Comparison of ENCODE assay signal across 8 mouse cellular contexts in the genomic region with DNA sequence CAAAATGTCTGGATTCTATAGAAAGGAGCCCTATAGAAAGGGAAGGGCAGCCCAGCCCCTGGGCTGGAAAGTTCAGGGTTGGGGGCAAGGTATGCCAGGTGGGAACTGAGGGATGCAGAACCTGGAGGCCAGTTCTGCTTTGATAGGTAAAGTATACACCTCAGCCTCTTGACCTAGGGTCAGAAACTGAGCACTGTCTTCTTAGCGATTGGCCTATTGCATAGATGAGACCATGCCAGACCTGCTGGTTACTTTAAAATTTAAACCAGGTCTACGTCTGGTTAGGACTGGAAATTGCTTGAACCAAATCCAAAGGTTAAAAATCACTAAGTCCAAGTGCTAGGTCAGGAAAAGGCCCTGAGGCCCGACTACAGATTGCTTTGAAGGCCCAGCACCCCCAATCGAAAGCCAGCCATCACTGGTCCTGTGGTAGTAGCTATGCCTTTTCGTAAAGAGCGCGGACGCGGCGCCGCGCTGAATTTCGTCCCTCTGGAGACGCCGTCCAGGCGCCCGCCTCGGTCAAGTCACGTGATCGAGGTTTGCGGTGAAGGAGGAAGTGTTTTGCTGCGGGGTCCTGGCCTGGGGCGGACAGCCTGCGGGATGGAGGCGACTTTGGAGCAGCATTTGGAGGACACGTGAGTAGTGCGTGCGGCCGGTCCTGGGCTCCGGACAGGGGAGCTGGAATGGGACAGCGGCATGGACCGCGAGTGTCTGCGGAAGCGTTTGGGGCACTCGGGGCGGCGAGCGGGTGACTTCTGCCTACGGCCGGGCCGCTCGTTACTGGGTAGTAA. TPM values are rescaled to one million over a fixed set of nuclear protein-coding genes. Genes with fewer than 3 reads are reported as not detected.
DNase-seq lines count a peak whose midpoint lies in the region; ATAC-seq and TF ChIP-seq lines count a peak whose summit lies in the region.

A gene (plus strand): TSS at position 380 of the 791 bp plus-strand sequence.

- TF ChIP-seq CTCF in liver, adult 2 months (IDR thresholded peaks at IDR 0.05; ENCODE audit: low read depth, low read length), result no peak

- H3K9me3 ChIP-seq in heart, embryonic 11.5 days (replicated peaks; ENCODE audit: control insufficient read depth, low read length), result no peaks in the 10 kb centered on the region
- H3K9me3 ChIP-seq in kidney, embryonic 16.5 days (ENCODE audit: low read length), result no peaks in the 10 kb centered on the region

- H3K27ac ChIP-seq in heart, embryonic 11.5 days (ENCODE audit: low read depth, low read length), result no peak within 1 kb of the TSS
- H3K27ac ChIP-seq in kidney, embryonic 16.5 days (ENCODE audit: low read length), result peak within 1 kb of the TSS; percentile 53; the same call in 1 of the 2 replicates
- peak within 1 kb of the TSS; percentile 57 for H3K27ac ChIP-seq in liver, adult 2 months (replicated peaks; ENCODE audit: insufficient read depth, low read depth, low read length)

- peak within 1 kb of the TSS; percentile 60 for H3K4me2 ChIP-seq in heart, embryonic 11.5 days
- peak within 1 kb of the TSS; percentile 68 for H3K4me2 ChIP-seq in kidney, embryonic 16.5 days (replicated peaks; ENCODE audit: low read depth, low read length)
- peak within 1 kb of the TSS; percentile 96 for H3K4me2 ChIP-seq in myocyte (ENCODE audit: low read depth)

- H3K4me1 ChIP-seq in heart, embryonic 11.5 days (ENCODE audit: control insufficient read depth, insufficient read depth, low read length), result peaks cover 6% of the 10 kb centered on the region; the same call in 1 of the 2 replicates
- H3K4me1 ChIP-seq in kidney, embryonic 16.5 days (ENCODE audit: insufficient read depth, low read length), result peaks cover 10% of the 10 kb centered on the region
- peaks cover 4% of the 10 kb centered on the region for H3K4me1 ChIP-seq in liver, adult 2 months (ENCODE audit: control insufficient read depth, insufficient read depth, low read length)

- H3K4me3 ChIP-seq in heart, embryonic 11.5 days (ENCODE audit: low read depth, low read length), result peak within 1 kb of the TSS; percentile 92
- H3K4me3 ChIP-seq in kidney, embryonic 16.5 days (ENCODE audit: low read length), result peak within 1 kb of the TSS; percentile 89
- peak within 1 kb of the TSS; percentile 88 for H3K4me3 ChIP-seq in liver, adult 2 months (ENCODE audit: insufficient read depth, low read depth, low read length)
- H3K4me3 ChIP-seq in myocyte, result peak within 1 kb of the TSS; percentile 59

- H3K79me2 ChIP-seq in liver, adult 2 months (ENCODE audit: control insufficient read depth, insufficient read depth, low read length), result peaks cover 4% of the 10 kb centered on the region; the same call in 1 of the 2 replicates
- H3K79me2 ChIP-seq in myocyte (ENCODE audit: control insufficient read depth, insufficient read depth), result peaks cover 12% of the 10 kb centered on the region

- 4% methylated on average over 43 of the region's 43 CpGs for WGBS in heart, embryonic 11.5 days (ENCODE audit: insufficient replicate concordance)
- WGBS in kidney, embryonic 16.5 days, result 3% methylated on average over 43 of the region's 43 CpGs
- WGBS in liver, adult 2 months, result 1% methylated on average over 43 of the region's 43 CpGs

- ATAC-seq in erythroblast, adult 5-6 weeks (replicated peaks; ENCODE audit: low FRiP score, poor library complexity, severe bottlenecking), result peak; percentile 92
- peak; percentile 82 for ATAC-seq in heart, embryonic 11.5 days (replicated peaks; ENCODE audit: insufficient number of reproducible peaks, low FRiP score, low TSS enrichment)
- ATAC-seq in kidney, embryonic 16.5 days (ENCODE audit: low FRiP score, low TSS enrichment), result peak; percentile 90

- H3ac ChIP-seq in myocyte (ENCODE audit: control insufficient read depth, insufficient read length), result peak within 1 kb of the TSS; percentile 60

- TF ChIP-seq POLR2A in liver, adult 2 months (IDR thresholded peaks at IDR 0.05; ENCODE audit: extremely low read depth, insufficient read depth, low read length), result peak; percentile 58; the same call in 1 of the 2 replicates
- peak; percentile 48 for TF ChIP-seq POLR2A in myocyte (IDR thresholded peaks at IDR 0.05; ENCODE audit: insufficient read length, low read depth)

- peak within 1 kb of the TSS; percentile 87 for H3K9ac ChIP-seq in heart, embryonic 11.5 days (ENCODE audit: low read depth, low read length)
- peak within 1 kb of the TSS; percentile 84 for H3K9ac ChIP-seq in kidney, embryonic 16.5 days (replicated peaks; ENCODE audit: low read length)
- H3K9ac ChIP-seq in liver, adult 2 months (ENCODE audit: low read depth, low read length), result peak within 1 kb of the TSS; percentile 90

- H3K36me3 ChIP-seq in heart, embryonic 11.5 days (ENCODE audit: control insufficient read depth, insufficient read depth, low read length), result peaks cover 8% of the 10 kb centered on the region
- peaks cover 9% of the 10 kb centered on the region for H3K36me3 ChIP-seq in kidney, embryonic 16.5 days (ENCODE audit: insufficient read depth, low read length)
- H3K36me3 ChIP-seq in liver, adult 2 months (ENCODE audit: control insufficient read depth, insufficient read depth, low read length), result peaks cover 11% of the 10 kb centered on the region
- peaks cover 8% of the 10 kb centered on the region for H3K36me3 ChIP-seq in myocyte (ENCODE audit: control insufficient read depth, insufficient read depth)
- H3K36me3 ChIP-seq in splenic B cell, adult 2 months (ENCODE audit: control insufficient read depth, insufficient read depth, low read length, poor library complexity, severe bottlenecking), result peaks cover 11% of the 10 kb centered on the region; the same call in 1 of the 2 replicates

- peak; percentile 91 for DNase-seq in B cell, adult 2 months
- DNase-seq in brain, adult 2 months (ENCODE audit: low read depth, low spot score), result peak; percentile 94
- peak; percentile 74 for DNase-seq in liver, adult 2 months (ENCODE audit: extremely low read depth, low read depth, low spot score)
- DNase-seq in splenic B cell, adult 2 months (ENCODE audit: low read depth, low spot score), result peak; percentile 91

- H3K27me3 ChIP-seq in heart, embryonic 11.5 days (ENCODE audit: control insufficient read depth, insufficient read depth, low read length), result 0 out of 2 replicates have a peak, but pooled peaks cover 3% of the 10 kb centered on the region
- H3K27me3 ChIP-seq in kidney, embryonic 16.5 days (ENCODE audit: insufficient read depth, low read length), result no peaks in the 10 kb centered on the region
- no peaks in the 10 kb centered on the region for H3K27me3 ChIP-seq in liver, adult 2 months (ENCODE audit: control insufficient read depth, insufficient read depth, low read length)
- no peaks in the 10 kb centered on the region for H3K27me3 ChIP-seq in myocyte (ENCODE audit: control insufficient read depth, insufficient read depth, insufficient read length)
- no peaks in the 10 kb centered on the region for H3K27me3 ChIP-seq in splenic B cell, adult 2 months (ENCODE audit: control insufficient read depth, insufficient read depth, low read length, poor library complexity, severe bottlenecking)

TF ChIP-seq in myocyte, 11 proteins besides CTCF, POLR2A, EP300 and RAD21:
- no peak for TF ChIP-seq TCF3 (IDR thresholded peaks at IDR 0.05; ENCODE audit: insufficient read length, low read depth)
- TF ChIP-seq MAX (IDR thresholded peaks at IDR 0.05; ENCODE audit: low read depth), result no peak
- no peak for TF ChIP-seq TCF12 (IDR thresholded peaks at IDR 0.05; ENCODE audit: insufficient read depth, poor library complexity, severe bottlenecking)
- TF ChIP-seq USF1 (IDR thresholded peaks at IDR 0.05; ENCODE audit: low read depth), result peak; percentile 95
- no peak for TF ChIP-seq CEBPB (IDR thresholded peaks at IDR 0.05; ENCODE audit: insufficient read depth, poor library complexity, severe bottlenecking)
- no peak for TF ChIP-seq REST (IDR thresholded peaks at IDR 0.05; ENCODE audit: insufficient read depth, insufficient read length)
- no peak for TF ChIP-seq E2F4 (IDR thresholded peaks at IDR 0.05; ENCODE audit: insufficient read depth)
- TF ChIP-seq POLR2AphosphoS2 (IDR thresholded peaks at IDR 0.05; ENCODE audit: insufficient read length, low read depth), result peak; percentile 41
TF ChIP-seq in myocyte: peak in this region for 2.

RNA-seq across cellular contexts. Expression of the gene that starts here (rescaled TPM):
- 38.2 and 42.8 TPM in 2 replicates for total RNA-seq in erythroblast, adult 5-6 weeks (2015; ENCODE audit: low replicate concordance)
- 12.1 and 16.7 TPM in 2 replicates for total RNA-seq in erythroblast, adult 5-6 weeks (2017; ENCODE audit: low replicate concordance)
- 153 and 156 TPM in 2 replicates for polyA plus RNA-seq in heart, embryonic 11.5 days (2014; fragmentation: Nextera tagmentation; extraction: Ambion mirVana)
- 204 and 224 TPM in 2 replicates for polyA plus RNA-seq in kidney, embryonic 16.5 days (2015; fragmentation: Nextera tagmentation; extraction: Ambion mirVana)
- total RNA-seq in liver, adult 2 months (2014; rRNA removed), result 50.9 and 52.1 TPM in 2 replicates
- 48.9 and 54.5 TPM in 2 replicates for polyA plus RNA-seq in liver, adult 2 months (2012; rRNA removed)
- 156 TPM for polyA plus RNA-seq in myocyte (2012; fragmentation: generic; extraction: Trizol)
